Mouse (Mus musculus) liver, embryonic 16.5 days (tissue): ENCODE data around the gene Tead2. TPM values are rescaled to one million over a fixed set of nuclear protein-coding genes. Genes with fewer than 3 reads are reported as not detected.

Experiments
- ATAC-seq: fragments of 200-750 bp; cut with Nextera tagmentation; 2 replicates; pipeline ENCODE4 v1.8.0; 2017; ENCODE audit warnings: low read depth, mild to moderate bottlenecking, moderate number of reproducible peaks, moderate library complexity
- H3K27ac ChIP-seq: fragments of 300-500 bp; sonication (generic); 2 replicates; pipeline ENCODE4 v1.5.1; 2014; ENCODE audit warnings: mild to moderate bottlenecking, low read length
- H3K27me3 ChIP-seq: fragments of 300-500 bp; sonication (generic); 2 replicates; pipeline ENCODE4 v1.6.1; 2014; ENCODE audit warnings: low read depth, low read length, mixed read lengths; ENCODE audit not compliant: control insufficient read depth, insufficient read depth
- H3K36me3 ChIP-seq: fragments of 300-500 bp; sonication (generic); 2 replicates; pipeline ENCODE4 v1.6.1; 2014; ENCODE audit warnings: mild to moderate bottlenecking; ENCODE audit not compliant: control insufficient read depth, insufficient read depth
- H3K4me1 ChIP-seq: fragments of 300-500 bp; sonication (generic); 2 replicates; pipeline ENCODE4 v1.6.1; 2014; ENCODE audit warnings: low read depth, low read length, mixed read lengths; ENCODE audit not compliant: control insufficient read depth
- H3K4me2 ChIP-seq: fragments of 300-500 bp; sonication (generic); 2 replicates; pipeline ENCODE4 v1.6.1; 2014; ENCODE audit warnings: low read depth, low read length, mixed read lengths
- H3K4me3 ChIP-seq: fragments of 300-500 bp; sonication (generic); 2 replicates; pipeline ENCODE4 v1.5.1; 2014; ENCODE audit warnings: low read depth, mild to moderate bottlenecking, low read length
- H3K9ac ChIP-seq: fragments of 300-500 bp; sonication (generic); 2 replicates; pipeline ENCODE4 v1.6.1; 2014; ENCODE audit warnings: low read depth, low read length
- H3K9me3 ChIP-seq: fragments of 300-500 bp; sonication (generic); replicated peaks from 2 replicates; pipeline ENCODE4 v1.6.1; 2016; ENCODE audit warnings: low read length; ENCODE audit not compliant: control insufficient read depth
- WGBS: fragments of 180-500 bp; shearing (Covaris S2); extraction: QIAGEN DNeasy Blood & Tissue Kit; methylation state at CpG from one replicate; pipeline ENCODE4 v1.1.7; 2014; ENCODE audit not compliant: insufficient replicate concordance; 5-methylcytosine and 5-hydroxymethylcytosine counted together
- polyA plus RNA-seq: library from polyadenylated mRNA; unstranded; fragments of >200 nt; fragmentation: Nextera tagmentation; extraction: Ambion mirVana; gene quantifications from 2 replicates; pipeline ENCODE4 v1.2.1, GENCODE M21; 2015

The Tead2 gene
- polyA plus RNA-seq, 1 experiment from 2014 or later = 6.5 TPM

GRCm38 (mm10) chr7:45228548-45228947 lies 13.0 kb downstream of the Tead2 start:
- Histone ChIP-seq H3K4me2 (no peak overlapping the region), H3K4me3 (no peak overlapping the region), H3K27ac (no peak overlapping the region), H3K9me3 (no peaks in the 10 kb centered on the region), H3K4me1 (peaks cover 2% of the 10 kb centered on the region; the same call in 1 of the 2 replicates), H3K27me3 (no peaks in the 10 kb centered on the region), H3K9ac (no peak overlapping the region), H3K36me3 (0 out of 2 replicates have a peak, but pooled peaks cover 2% of the 10 kb centered on the region)
- WGBS = 82% methylated on average over 18 of the region's 18 CpGs
- no peak for ATAC-seq

GRCm38 (mm10) chr7:45229046-45229445 lies 13.5 kb downstream of the Tead2 start:
- Histone ChIP-seq H3K4me1 (peaks cover 3% of the 10 kb centered on the region), H3K9me3 (no peaks in the 10 kb centered on the region), H3K36me3 (no peaks in the 10 kb centered on the region), H3K9ac (no peak overlapping the region), H3K27me3 (no peaks in the 10 kb centered on the region), H3K4me3 (no peak overlapping the region), H3K4me2 (no peak overlapping the region), H3K27ac (no peak overlapping the region)
- no peak for ATAC-seq
- WGBS = 68% methylated on average over 8 of the region's 8 CpGs

DNA sequence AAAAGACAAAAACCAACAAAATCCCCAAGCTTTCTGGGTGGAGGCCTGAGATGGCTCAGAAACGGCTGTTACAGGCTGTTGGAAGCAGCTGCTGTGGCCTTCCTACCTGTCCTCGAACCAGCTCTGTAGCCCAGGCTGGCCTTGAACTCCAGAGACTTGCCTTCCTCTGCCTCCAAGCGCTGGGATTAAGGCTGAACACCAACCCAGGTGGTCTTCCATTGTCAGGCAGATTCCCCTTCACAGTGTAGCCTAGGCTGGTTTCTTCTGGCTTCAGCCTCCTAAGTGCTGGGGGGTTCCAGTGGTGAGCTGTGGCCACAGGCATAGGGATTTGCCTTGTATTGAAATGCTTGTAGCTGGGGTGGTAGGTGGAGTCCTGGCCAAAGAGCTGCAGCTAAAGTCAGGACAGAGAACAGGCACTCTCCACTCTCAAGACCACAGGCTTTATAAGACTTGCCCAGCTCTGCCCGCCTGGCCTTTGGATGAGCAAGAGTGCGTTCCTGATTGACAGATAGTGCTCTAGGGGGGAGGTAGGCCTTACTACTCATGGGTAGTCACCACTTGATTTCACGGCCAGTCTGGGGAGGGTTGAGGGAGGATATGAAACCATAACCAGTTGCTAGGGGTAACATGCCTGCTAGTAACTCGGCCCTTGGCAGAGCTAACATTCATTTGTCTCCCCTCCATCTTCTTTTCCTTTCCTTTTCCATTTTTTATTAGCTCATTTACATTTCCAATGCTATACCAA lies 14.1 kb downstream of the Tead2 start:
- Histone ChIP-seq H3K36me3 (no peaks in the 10 kb centered on the region), H3K4me2 (no peak overlapping the region), H3K27ac (no peak overlapping the region), H3K4me3 (no peak overlapping the region), H3K4me1 (peaks cover 6% of the 10 kb centered on the region), H3K27me3 (no peaks in the 10 kb centered on the region), H3K9ac (no peak overlapping the region), H3K9me3 (no peaks in the 10 kb centered on the region)
- whole genome bisulfite sequencing = 59% methylated on average over 7 of the region's 7 CpGs
- ATAC-seq = no peak

GRCm38 (mm10) chr7:45231192-45231591 lies 15.6 kb downstream of the Tead2 start:
- peaks cover 6% of the 10 kb centered on the region for H3K4me1 ChIP-seq
- 61% methylated on average over 12 of the region's 12 CpGs for WGBS
- no peaks in the 10 kb centered on the region for H3K36me3 ChIP-seq
- no peaks in the 10 kb centered on the region for H3K27me3 ChIP-seq
- no peak for ATAC-seq
- no peak overlapping the region for H3K9ac ChIP-seq
- no peak overlapping the region for H3K27ac ChIP-seq
- no peaks in the 10 kb centered on the region for H3K9me3 ChIP-seq
- H3K4me3 ChIP-seq = no peak overlapping the region
- H3K4me2 ChIP-seq = no peak overlapping the region

DNA sequence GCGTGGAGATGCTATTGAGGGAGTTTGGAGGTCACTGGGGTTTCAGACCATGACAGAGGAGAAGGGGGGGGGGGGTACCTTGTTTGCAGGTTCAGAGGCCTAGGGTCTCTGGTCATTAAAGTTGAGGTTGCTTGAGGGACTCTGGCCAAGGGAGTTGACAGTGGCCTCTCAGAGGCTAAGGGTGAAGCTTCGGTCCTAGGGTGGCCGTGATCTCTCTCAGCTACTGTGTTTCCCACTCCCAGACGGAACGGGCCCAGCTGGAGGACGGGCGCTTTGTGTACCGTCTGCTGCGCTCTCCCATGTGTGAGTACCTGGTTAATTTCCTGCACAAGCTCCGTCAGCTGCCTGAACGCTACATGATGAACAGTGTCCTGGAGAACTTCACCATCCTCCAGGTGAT lies 16.4 kb downstream of the Tead2 start:
- Histone ChIP-seq H3K27me3 (no peaks in the 10 kb centered on the region), H3K36me3 (no peaks in the 10 kb centered on the region), H3K4me3 (no peak overlapping the region), H3K9me3 (no peaks in the 10 kb centered on the region), H3K27ac (no peak overlapping the region), H3K4me1 (peaks cover 6% of the 10 kb centered on the region), H3K9ac (no peak overlapping the region), H3K4me2 (no peak overlapping the region)
- 76% methylated on average over 11 of the region's 11 CpGs for WGBS
- ATAC-seq = no peak

DNA sequence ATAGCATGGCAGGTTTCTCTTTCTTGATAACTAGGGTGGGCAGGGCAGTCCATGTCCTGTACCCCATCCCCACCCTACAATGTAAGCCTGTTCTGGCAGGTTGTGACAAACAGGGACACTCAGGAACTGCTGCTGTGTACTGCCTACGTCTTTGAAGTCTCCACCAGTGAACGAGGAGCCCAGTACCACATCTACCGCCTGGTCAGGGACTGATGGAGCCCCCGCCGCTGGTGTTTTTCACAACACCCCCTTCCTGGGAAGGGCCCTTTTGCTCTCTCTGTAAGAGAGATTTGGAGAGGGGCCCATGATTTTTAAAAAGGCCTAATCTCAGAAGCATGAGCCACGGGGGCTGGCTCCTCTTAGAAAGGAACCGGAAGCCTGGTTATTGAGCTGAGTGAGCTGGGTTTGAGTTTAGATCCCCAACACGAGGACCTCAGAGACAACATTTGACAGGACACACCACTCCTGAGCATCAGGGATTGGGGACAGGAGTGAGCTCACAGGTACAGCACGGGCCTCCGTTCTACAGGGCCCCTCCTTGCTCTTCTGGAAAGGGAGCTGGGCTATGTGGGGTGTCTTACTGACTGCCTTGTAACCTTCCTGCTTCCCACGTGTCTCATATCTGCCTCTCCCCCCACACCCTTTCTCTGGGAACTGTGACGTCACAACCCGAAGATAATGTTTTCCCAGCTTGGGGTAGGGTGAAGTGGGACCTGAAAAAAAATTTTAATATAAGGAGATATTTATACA lies 17.3 kb downstream of the Tead2 start:
- no peak overlapping the region for H3K4me3 ChIP-seq
- no peaks in the 10 kb centered on the region for H3K27me3 ChIP-seq
- H3K9ac ChIP-seq = no peak overlapping the region
- peaks cover 6% of the 10 kb centered on the region for H3K4me1 ChIP-seq
- H3K27ac ChIP-seq = no peak overlapping the region
- no peak overlapping the region for H3K4me2 ChIP-seq
- no peaks in the 10 kb centered on the region for H3K9me3 ChIP-seq
- 53% methylated on average over 13 of the region's 13 CpGs for WGBS
- no peaks in the 10 kb centered on the region for H3K36me3 ChIP-seq
- ATAC-seq = no peak

GRCm38 (mm10) chr7:45233580-45234332 lies 18.2 kb downstream of the Tead2 start:
- no peaks in the 10 kb centered on the region for H3K36me3 ChIP-seq
- H3K9me3 ChIP-seq = no peaks in the 10 kb centered on the region
- ATAC-seq = no peak
- H3K4me3 ChIP-seq = no peak overlapping the region
- peaks cover 9% of the 10 kb centered on the region for H3K4me1 ChIP-seq
- no peak overlapping the region for H3K4me2 ChIP-seq
- H3K27ac ChIP-seq = no peak overlapping the region
- no peak overlapping the region for H3K9ac ChIP-seq
- no peaks in the 10 kb centered on the region for H3K27me3 ChIP-seq
- 49% methylated on average over 20 of the region's 20 CpGs for WGBS

DNA sequence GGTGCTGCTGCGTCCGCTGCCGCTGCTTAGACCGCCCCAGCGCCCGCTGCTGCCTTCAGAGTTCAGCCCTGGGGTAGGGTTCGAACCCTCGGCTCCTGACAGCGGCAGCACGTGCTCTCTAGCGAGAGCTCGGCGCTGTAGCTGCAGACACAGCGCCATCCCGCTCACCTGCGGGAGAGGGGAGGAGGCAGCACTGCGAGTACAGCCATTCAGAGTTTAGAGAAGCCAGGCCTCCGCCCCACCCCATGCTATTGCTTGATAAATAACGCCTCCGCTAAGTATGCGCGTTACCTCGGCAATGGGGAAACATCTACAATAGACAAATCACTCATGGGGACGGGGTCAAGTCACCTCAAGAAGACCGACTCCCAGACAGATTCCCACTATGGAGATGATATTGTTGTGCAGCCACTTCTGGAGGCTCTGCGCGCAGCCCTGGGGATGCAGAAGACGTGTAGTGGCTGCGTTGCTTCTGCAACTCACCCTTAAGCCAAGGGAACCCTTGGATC lies 18.8 kb downstream of the Tead2 start:
- H3K4me1 ChIP-seq = peaks cover 15% of the 10 kb centered on the region
- H3K9ac ChIP-seq = no peak overlapping the region
- H3K4me3 ChIP-seq = no peak overlapping the region
- 50% methylated on average over 29 of the region's 29 CpGs for WGBS
- H3K27me3 ChIP-seq = no peaks in the 10 kb centered on the region
- ATAC-seq = no peak
- 0 out of 2 replicates have a peak overlapping the region, but pooled peaks have one; percentile 19 for H3K4me2 ChIP-seq
- H3K36me3 ChIP-seq = no peaks in the 10 kb centered on the region
- no peak overlapping the region for H3K27ac ChIP-seq
- H3K9me3 ChIP-seq = no peaks in the 10 kb centered on the region
